Mouse (Mus musculus): ENCODE results near the gene Pik3cd.

Gene Pik3cd

DNA sequence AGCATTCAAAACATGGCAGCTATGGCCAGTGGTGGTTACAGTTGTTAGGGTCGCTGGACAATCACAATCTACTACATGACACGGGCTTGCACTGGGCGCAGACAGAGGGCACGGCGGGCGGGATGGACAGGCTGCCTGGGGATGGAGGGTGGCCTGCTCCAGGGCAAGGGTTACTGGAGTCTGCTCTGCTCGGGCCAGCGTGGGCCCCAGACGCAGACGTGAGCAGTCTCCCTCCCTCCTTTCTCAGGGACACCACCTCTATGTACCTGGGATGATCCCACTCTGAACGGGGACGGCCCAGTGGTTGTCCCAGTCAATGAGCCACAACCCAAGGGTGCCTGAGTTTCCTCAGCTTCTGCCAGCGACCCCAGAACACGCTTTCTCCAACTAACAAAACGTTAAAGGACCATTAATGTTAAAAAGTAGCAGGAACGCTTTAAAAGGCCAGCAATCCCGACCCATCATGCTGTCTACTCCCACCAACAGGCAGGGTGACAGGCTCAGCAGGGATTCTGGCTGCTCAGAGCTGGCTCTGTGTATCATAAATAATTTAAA lies 22.6 kb upstream of the Pik3cd start:
- no peak for DNase-seq (ENCODE audit: low read depth, low spot score)

DNA sequence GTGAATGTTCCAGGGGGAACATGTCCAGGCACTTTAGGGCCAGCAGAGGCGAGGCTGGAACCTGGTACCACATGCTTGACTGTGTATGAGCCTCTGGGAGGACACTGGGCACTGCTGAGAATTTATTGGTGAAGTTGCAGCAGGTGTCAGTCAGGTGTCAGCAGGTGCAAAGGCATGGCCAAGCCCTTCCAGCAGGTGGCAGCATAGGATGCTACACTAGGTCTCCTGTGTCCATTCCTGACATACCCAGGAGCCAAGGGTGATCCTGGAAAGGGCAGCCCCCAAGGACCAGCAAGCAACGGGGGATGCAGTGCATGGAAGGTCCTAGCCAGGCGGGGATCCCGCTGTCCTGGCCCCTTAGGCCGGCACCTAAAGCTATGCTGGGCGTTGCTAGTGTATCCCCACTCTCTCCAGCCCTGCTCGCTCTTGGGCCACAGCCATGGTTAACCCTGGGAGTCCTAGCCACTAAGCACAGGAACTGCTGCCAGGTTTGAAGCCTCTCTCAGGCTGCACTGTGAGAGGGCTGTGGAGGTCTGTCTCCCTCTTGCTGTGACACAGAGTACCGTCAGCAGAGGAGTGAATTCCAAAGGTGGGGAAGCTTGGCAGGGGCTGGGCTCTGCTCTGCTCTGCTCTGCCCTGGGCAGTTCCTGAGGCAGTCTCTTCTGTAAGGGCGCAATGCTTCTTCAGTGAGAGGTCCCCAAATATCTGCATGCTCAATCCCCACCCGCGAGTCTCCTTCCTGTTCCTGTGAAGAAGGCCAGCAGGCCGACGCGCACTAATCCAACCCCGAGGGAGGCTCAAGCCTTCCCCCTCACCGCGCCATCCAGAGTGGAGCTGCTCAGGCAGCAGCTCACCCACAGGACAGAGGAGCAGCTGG lies 21.7 kb upstream of the Pik3cd start:
- peak; percentile 77 for DNase-seq (ENCODE audit: low read depth, low spot score)

DNA sequence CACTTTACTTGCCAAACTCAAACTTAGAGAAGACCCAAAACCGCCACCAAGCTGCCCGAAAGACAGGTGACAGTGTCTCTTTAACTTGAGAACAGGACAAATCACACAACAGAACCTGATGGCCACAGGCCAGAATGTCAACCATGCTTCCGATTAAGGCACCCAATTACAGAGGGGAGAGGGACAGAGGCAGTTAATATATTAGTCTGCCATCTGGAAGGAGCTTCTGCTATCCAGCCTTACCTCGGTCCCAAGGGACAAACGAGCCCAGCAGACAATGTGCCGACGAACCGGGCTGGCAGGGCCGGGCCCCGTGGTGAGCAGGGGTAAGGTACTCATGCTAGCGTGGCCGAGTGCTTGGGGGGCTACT lies 20.6 kb upstream of the Pik3cd start:
- DNase-seq (ENCODE audit: low read depth, low spot score), result no peak

DNA sequence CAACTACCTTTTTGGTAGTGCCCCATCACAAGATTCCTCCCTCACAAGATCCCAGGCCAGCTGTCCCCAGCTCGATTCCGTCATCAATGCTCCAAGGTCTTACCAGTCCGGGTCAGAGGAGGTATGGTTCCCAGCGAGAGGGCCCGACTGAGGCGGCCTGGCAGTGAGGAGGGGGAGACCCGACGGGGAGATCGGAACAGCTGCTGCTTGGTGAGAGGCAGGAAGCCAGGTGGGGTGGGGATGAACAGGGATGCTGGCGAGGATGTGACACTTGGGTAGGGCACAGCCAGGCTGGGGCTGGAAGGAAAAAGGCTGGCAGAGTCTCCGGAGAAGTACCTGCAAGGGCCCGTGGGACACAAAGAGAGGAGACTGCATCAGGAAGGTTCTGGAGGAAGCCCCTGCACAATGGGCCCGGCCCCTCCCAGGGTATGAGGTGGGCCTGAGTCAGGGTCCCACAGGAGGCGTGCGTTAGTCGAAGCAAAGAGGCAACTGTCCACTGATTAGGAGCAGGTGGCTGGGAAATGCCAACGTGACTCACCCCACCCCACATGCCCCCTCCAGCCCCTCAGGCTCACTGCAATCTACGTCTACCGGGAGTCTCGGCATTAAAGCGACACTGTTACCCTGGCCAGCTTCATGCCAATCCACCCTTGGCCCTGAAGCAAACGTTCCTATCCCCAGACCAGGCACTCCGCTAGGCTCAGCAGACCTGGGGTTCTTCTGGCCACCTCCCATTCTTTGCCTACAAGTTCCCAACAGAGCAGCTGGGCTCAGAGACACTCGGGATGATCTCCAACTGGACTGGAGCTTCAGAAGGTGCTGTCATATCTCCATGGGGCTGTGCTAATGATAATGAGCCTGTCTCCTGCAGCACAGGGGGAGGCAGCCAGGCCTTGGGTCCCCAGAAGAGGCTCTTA lies 20.0 kb upstream of the Pik3cd start:
- no peak for DNase-seq (ENCODE audit: low read depth, low spot score)

DNA sequence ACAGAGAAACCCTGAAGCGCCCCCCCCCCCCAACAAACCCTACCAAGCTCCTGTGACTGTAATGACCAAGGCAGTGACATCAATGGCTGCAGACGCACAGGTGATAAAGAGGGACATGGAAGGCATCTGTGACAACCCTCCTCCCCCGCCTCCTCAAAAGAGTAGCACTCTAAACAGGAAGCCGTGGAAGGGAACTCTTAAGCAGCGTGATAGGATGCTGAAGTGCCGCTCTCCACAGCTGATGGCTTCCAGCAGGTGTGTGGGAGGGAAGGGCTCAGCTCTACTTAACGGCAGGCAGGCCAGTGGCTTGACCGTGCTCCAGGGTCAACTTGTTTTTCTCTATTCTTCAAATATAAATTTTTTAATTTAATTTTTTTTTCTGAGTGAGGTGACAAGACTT lies 18.8 kb upstream of the Pik3cd start:
- no peak for DNase-seq (ENCODE audit: low read depth, low spot score)

DNA sequence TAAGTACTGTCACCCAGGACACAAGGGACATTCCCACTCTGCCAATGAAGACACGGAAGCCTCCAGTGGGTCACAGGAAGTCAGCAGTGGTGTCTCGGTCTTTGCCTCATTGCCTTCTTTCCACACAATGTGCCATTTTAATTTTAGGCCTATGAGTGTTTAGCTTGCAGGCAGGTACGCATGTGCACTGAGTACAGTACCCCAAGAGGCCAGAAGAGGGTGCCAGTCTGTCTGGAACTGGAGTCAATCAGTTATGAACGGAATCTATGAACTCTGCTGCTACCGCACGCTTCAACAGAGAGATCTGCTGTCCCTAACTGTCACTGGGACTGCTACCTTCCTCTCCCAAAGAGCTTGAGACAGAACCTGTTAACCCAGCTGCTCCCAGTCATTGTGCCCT lies 17.3 kb upstream of the Pik3cd start:
- DNase-seq (ENCODE audit: low read depth, low spot score), result peak; percentile 91

DNA sequence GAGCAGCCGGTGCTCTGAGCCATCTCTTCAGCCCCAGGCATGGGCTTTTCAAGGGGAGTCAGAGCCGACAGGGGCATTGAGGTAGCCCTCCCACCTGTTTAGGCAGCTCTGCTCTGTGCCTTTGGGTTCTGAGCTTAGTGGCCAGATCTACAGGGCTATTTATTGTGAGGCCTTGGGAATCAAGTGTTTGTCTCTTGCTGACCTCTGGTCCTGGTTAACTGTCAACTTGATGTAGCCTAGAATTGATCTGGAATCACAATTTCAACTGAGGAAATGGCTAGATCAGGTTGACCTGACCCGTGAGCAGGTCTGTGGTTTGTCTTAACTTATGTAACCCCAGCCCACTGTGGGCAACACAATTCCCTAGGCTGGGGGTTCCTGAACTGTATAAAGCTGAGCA lies 12.2 kb upstream of the Pik3cd start:
- DNase-seq (ENCODE audit: low read depth, low spot score), result no peak

DNA sequence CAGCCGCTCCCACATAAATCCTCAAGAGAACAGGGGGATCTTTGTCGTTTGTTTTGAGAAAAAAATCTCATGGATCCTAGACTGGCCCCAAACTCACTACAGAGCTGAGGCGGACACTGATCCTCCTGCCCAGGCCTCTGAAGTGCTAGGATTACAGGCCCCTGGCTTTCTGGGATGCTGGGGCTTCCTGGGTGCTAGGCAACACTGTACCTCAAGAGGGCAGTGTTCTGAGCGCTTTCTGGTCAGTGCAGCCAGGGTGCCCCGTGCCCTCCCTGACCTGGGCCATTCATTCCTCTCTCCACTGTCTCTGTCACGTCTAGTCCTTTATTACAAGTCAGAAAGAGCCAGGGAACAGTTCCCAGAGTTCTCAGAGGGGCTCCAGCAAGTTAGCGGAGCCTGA lies 9.6 kb upstream of the Pik3cd start:
- DNase-seq (ENCODE audit: low read depth, low spot score), result no peak

DNA sequence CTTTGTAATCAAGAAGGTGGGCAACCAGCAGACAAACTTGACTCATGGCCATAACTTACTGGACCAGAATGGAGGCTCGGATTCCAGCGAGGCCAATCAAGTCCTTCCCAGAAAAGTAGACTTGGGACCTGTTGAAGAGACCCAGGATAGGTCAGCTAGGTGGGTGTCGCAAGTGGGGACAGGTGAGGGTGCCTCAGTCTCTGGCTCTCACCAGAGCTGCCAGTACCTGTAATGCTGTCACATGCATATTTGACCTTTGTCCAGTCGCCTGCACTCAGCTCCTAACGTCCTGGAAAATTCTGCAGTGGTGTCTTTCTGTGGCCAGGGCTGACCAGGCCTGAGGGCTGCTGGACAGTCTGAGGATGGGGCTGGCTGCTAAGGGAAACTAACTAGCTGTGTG lies 9.1 kb upstream of the Pik3cd start:
- no peak for DNase-seq (ENCODE audit: low read depth, low spot score)

DNA sequence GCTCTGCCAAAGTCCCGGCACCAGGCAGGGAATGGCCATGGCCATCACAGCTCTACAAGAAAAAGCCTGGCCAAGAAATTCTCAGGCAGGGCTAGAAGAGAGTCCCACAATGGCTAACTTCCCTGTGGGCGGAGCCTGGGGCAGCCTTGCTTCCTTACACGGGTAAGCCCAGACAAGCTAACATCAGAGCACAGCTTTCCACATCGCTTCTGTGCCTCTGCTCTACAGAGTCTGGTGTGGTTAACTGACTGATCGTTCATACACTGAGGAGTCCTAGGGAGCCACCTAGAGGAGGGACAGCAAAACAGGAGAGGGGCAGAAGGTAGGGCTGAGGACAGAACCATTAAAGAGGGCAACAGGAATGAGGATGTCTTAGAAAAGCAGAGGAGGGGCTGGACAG lies 8.1 kb upstream of the Pik3cd start:
- peak; percentile 98 for DNase-seq (ENCODE audit: low read depth, low spot score)

DNA sequence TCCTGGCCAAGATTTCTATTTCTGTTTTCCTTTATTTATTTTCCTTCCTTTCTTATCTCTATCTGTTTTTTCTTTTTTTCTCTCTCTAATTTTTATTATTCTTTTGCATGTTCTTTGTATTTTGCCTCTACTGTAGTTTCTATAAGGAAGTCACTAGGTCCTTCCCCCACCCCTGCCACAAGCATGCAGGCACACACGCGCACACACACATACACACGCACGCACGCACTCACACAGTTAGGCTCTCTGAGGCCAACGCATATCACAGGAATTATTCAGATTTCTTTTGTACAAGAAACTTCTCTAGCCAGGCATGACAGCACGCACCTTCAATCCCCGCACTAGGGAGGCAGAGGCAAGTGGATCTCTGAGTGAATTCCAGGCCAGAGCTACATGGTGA lies 3.6 kb upstream of the Pik3cd start:
- no peak for DNase-seq (ENCODE audit: low read depth, low spot score)

DNA sequence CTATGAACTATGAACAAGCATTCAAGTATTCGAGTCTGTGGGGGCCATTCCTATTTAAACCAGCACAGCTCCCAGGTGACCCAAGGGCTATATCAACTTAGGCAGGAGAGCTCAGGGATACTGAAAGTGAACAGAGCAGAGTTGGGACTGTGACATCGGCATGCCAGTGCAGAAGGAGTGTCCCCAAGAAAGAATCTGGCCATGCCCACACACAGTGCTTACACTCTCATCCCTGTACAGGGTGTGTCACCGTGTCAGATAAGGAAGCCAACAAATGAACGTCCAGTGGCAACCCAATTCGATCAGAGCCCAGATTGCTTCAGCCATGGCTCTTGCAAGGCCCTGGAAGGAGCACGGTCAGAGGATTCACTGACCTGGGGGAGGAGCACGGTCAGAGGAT lies 2.9 kb upstream of the Pik3cd start:
- no peak for DNase-seq (ENCODE audit: low read depth, low spot score)

DNA sequence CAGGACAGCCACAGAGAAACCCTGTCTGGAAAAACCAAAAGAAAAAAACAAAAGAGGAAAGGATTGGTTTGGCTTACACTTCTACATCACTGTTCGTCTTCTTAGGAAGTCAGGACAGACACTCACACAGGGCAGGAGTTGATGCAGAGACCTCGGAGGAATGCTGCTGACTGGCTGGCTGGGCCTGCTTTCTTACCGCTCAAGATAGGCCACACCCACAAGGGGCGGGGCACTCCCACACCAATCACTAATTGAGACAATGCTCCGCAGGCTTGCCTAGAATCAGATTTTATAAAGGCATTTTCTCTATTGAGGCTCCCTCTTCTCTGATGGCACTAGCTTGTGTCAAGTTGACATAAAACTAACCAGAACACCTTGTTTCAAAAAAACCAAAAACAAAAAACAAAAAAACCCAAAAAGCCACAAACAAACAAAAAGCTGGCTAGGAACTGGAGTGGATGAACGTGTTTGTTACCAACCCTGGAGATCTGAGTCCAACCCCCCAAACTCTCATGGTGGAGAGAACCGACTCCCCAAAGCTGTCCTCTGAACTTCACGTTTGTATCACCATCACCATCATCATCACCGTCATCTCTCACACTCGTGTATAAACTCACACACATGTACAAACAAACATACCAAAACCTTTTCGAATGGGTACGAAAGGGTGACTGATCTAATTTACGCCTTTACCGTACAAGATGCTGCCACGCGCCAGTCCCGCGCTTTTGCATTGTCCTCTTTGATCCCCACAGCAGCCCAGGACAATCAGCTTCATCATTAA lies 753 bp downstream of the Pik3cd start:
- no peak for DNase-seq (ENCODE audit: low read depth, low spot score)

DNA sequence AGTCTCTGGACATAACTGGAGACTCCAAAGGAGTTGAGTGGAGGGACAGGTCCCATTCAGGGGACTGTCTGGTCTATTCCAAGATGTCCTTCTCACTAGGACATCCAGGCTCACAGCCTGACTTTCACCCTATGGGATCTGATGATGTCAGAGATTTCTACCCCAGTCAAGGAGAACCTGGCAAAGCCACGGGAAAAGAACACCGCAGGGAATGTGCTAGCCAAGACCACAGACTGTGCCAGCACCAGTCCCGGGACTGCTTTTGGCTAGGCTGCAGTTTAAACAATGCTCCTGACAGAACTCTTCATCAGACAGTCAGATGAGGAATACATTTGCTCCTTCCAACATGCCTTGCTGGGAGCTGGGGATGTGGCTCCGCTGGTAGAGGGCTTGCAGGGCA lies 2.4 kb downstream of the Pik3cd start:
- DNase-seq (ENCODE audit: low read depth, low spot score), result no peak

DNA sequence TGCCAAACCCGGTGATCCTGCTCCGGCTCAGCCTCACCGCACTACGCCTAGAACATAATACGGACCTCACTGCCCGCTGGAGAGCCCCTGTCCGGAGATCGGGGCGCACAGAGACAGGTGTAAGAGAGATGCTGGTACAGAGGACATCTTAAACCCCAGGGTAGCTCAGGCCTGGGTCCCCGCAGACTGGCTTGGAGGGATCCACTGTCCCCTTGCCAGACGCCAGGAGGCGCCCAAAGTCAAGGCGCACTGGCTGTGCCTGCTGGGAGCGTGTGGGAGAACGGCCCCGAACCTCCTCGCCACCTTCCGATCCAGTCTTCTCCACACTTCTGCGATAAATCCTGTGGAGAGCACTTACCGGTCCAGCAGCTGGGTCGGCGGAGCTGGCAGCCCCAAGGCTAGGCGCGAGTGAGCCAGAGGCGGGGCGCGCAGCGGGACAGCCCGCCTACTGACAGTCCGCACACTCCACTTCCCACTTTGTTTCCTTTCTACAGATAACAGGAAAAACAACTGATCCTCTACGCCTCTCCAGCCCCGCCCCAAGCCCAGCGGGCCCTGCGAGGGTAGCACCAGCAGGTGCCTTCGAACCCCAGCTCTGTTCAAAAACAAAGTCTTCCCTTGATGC lies 4.1 kb downstream of the Pik3cd start:
- peak; percentile 79 for DNase-seq (ENCODE audit: low read depth, low spot score)

DNA sequence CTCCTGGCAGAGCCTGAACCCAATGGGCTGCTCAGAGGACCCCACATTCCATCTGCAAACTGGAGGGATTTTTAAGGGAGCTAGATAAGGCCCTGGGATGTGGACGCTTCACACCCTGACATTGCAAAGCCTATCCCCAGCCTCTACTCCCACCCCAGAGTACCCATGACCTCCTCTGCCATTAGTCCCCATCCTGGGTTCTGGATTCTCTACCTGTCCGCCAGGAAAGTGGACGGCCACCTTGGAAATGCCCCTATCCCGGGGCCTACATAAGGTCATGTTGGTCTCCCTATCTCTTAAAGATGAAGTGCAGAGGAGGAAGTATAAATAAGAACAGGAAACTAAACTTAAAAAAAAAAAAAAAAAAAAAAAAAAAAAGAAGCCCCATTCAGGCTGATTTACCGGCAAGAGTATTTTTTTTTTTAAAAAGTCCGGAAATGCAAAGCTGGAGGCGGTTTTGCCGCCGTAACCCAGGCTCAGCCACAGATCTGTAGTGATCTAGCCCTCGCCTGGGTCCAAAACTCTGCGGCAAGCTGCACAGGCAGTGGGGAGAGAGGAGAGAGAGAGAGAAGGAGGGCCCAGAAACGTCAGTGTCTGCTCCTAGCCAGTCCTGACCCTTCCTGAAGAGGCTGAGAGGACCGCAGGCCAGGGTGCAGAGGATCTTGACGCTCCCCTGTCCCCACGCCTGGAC lies 4.7 kb downstream of the Pik3cd start:
- DNase-seq (ENCODE audit: low read depth, low spot score), result no peak

DNA sequence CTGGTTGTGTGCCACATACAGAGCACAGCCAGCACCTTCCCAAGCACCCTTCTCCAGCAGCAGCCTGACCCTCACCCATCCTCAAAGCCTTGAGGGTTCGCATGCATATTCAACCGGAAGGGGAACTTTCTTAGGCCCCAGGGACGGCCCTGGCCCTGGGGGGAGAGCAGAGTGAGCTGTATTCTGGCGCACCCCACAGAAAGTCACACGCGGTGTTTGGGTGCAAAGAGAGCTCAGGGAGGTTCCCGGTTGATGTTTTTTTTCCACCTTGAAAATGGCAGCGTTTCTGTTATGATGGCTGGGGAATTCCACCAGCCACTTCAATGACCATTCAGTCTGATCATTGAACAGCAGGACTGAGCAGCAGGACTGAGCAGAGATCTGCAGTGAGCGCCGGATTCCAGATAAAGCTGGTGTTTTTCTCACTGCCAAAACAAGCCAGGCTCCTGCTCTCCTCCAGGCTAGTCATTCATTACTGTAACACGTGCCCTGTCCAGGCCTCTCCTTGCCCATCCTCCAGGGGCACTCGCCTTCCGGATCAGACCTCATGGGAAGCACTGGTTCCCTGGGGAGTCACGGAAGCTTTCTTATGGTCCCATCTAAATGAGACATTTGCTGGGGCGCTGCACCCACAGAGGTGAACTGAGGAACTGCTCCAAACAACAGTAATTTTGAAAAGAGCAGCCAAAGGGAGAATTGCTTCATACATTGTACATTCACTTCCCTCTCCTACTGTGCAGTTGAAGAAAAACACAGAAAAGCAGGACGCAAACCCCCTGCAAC lies 6.0 kb downstream of the Pik3cd start:
- no peak for DNase-seq (ENCODE audit: low read depth, low spot score)

DNA sequence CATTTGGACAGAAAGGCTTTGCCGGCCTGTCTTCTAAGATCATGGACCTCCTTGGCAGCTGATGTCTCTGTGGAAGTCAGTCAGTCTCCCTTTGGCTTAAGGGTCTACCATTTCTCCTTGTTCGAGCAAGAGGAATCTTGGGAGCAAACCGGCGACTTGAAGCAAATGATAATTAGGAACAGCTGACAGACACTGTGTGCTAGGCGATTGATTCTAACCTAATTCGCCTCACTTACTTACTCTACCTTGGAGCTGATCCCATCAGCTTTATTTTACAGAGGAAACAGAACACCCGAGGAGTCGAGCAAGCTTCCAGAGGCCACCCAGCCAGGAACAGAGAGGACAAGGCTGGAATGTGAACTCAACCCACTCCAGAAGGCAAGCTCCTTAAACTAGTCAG lies 11.0 kb downstream of the Pik3cd start:
- no peak for DNase-seq (ENCODE audit: low read depth, low spot score)

DNA sequence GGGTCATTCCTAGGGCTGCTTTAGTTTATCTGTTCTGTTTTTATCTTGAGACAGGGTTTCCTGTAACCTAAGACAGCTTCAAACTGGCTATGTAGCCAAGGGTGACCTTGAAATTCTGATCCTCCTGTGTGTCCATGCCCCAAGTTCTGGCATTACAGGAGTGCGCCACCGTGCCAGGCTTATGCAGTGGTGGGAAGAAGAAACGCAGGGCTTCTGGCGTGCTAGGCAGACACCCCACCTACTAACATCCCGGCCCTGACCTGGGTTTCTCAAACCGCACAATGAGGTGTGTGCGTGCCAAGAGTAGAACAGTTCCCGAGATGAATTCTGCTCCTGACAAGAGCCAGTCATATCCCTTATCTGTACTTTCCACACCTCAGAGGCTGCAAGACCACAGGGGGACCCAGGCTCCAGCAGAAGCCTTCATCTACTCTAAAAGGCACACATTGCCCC lies 11.5 kb downstream of the Pik3cd start:
- DNase-seq (ENCODE audit: low read depth, low spot score), result no peak
